Mouse (Mus musculus) limb, embryonic 13.5 days (tissue): Measurements from ENCODE around the gene Ankrd40. TPM values are rescaled to one million over a fixed set of nuclear protein-coding genes. Genes with fewer than 3 reads are reported as not detected.

Source experiments
- ATAC-seq: fragments of 200-750 bp; cut with Nextera tagmentation; 2 replicates; pipeline ENCODE4 v1.8.0; 2017; ENCODE audit warnings: low read depth, moderate number of reproducible peaks, moderate TSS enrichment; ENCODE audit not compliant: low FRiP score
- H3K27ac ChIP-seq: fragments of 300-500 bp; sonication (generic); 2 replicates; pipeline ENCODE4 v1.5.1; 2015; ENCODE audit warnings: inconsistent platforms, mild to moderate bottlenecking, moderate library complexity
- H3K27me3 ChIP-seq: fragments of 300-500 bp; sonication (generic); 2 replicates; pipeline ENCODE4 v1.6.1; 2015; ENCODE audit warnings: mild to moderate bottlenecking, inconsistent platforms
- H3K36me3 ChIP-seq: fragments of 300-500 bp; sonication (generic); 2 replicates; pipeline ENCODE4 v1.6.1; 2015; ENCODE audit warnings: inconsistent platforms, mild to moderate bottlenecking, moderate library complexity
- H3K4me1 ChIP-seq: fragments of 300-500 bp; sonication (generic); 2 replicates; pipeline ENCODE4 v1.6.1; 2015; ENCODE audit warnings: inconsistent platforms
- H3K4me2 ChIP-seq: fragments of 300-500 bp; sonication (generic); replicated peaks from 2 replicates; pipeline ENCODE4 v1.6.1; 2015; ENCODE audit warnings: inconsistent platforms, mild to moderate bottlenecking, moderate library complexity
- H3K4me3 ChIP-seq: fragments of 300-500 bp; sonication (generic); 2 replicates; pipeline ENCODE4 v1.5.1; 2015; ENCODE audit warnings: moderate library complexity, mild to moderate bottlenecking, inconsistent platforms
- H3K9ac ChIP-seq: fragments of 300-500 bp; sonication (generic); 2 replicates; pipeline ENCODE4 v1.6.1; 2015; ENCODE audit warnings: mild to moderate bottlenecking, inconsistent platforms
- H3K9me3 ChIP-seq: fragments of 300-500 bp; sonication (generic); 2 replicates; pipeline ENCODE4 v1.6.1; 2016; ENCODE audit warnings: inconsistent platforms
- WGBS: fragments of 180-500 bp; shearing (Covaris S2); methylation state at CpG from one replicate; pipeline ENCODE4 v1.1.7; 2015; 5-methylcytosine and 5-hydroxymethylcytosine counted together
- polyA plus RNA-seq: library from polyadenylated mRNA; unstranded; fragments of >200 nt; fragmentation: Nextera tagmentation; extraction: Ambion mirVana; gene quantifications from 2 replicates; pipeline ENCODE4 v1.2.1, GENCODE M21; 2015

Gene Ankrd40
- polyA plus RNA-seq = 17.0 and 18.8 TPM in 2 replicates

- no peaks in the 10 kb centered on the region for H3K27me3 ChIP-seq
- H3K9ac ChIP-seq = peak within 1 kb of the TSS; percentile 93
- H3K4me3 ChIP-seq = peak within 1 kb of the TSS; percentile 77
- ATAC-seq = peak; percentile 89
- H3K4me2 ChIP-seq = peak within 1 kb of the TSS; percentile 70
- H3K36me3 ChIP-seq = peaks cover 3% of the 10 kb centered on the region; the same call in 1 of the 2 replicates
- under 1% methylated on average over 70 of the region's 78 CpGs for WGBS
- peaks cover 27% of the 10 kb centered on the region for H3K4me1 ChIP-seq
- H3K27ac ChIP-seq = peak within 1 kb of the TSS; percentile 98
- H3K9me3 ChIP-seq = no peaks in the 10 kb centered on the region
Measured at GRCm38 (mm10) chr11:94327693-94328643, at the start of gene Ankrd40. Gene Ankrd40, plus strand, starts transcription at chr11:94328001.

- no peak within 1 kb of the TSS for H3K4me3 ChIP-seq
- peaks cover 25% of the 10 kb centered on the region for H3K4me1 ChIP-seq
- no peak for ATAC-seq
- 82% methylated on average over 11 of the region's 11 CpGs for WGBS
- no peaks in the 10 kb centered on the region for H3K27me3 ChIP-seq
- no peak within 1 kb of the TSS; the same call in 1 of the 2 replicates for H3K27ac ChIP-seq
- no peak within 1 kb of the TSS for H3K4me2 ChIP-seq
- no peaks in the 10 kb centered on the region for H3K9me3 ChIP-seq
- peaks cover 32% of the 10 kb centered on the region for H3K36me3 ChIP-seq
- no peak within 1 kb of the TSS for H3K9ac ChIP-seq
Measured at GRCm38 (mm10) chr11:94281199-94282181, 46.3 kb upstream of the Ankrd40 start, which contains the start of gene Gm21885. Gene Gm21885, plus strand, starts transcription at chr11:94281873.

GRCm38 (mm10) chr11:94282291-94282690, 45.5 kb upstream of the Ankrd40 start:
- H3K4me1 ChIP-seq = peaks cover 20% of the 10 kb centered on the region
- ATAC-seq = no peak
- no peak overlapping the region for H3K27ac ChIP-seq
- WGBS = 57% methylated on average over 5 of the region's 5 CpGs
- H3K27me3 ChIP-seq = no peaks in the 10 kb centered on the region
- H3K9ac ChIP-seq = no peak overlapping the region
- H3K4me2 ChIP-seq = no peak overlapping the region
- H3K9me3 ChIP-seq = no peaks in the 10 kb centered on the region
- no peak overlapping the region for H3K4me3 ChIP-seq
- peaks cover 39% of the 10 kb centered on the region for H3K36me3 ChIP-seq

- Histone ChIP-seq H3K36me3 (peaks cover 52% of the 10 kb centered on the region), H3K9me3 (no peaks in the 10 kb centered on the region), H3K4me3 (no peak overlapping the region), H3K4me2 (no peak overlapping the region), H3K4me1 (peaks cover 17% of the 10 kb centered on the region), H3K27ac (no peak overlapping the region), H3K27me3 (no peaks in the 10 kb centered on the region), H3K9ac (no peak overlapping the region)
- 90% methylated on average over 6 of the region's 6 CpGs for WGBS
- ATAC-seq = no peak
Measured at GRCm38 (mm10) chr11:94283536-94284099, 44.2 kb upstream of the Ankrd40 start.

GRCm38 (mm10) chr11:94285886-94286574, 41.8 kb upstream of the Ankrd40 start:
- Histone ChIP-seq H3K27me3 (no peaks in the 10 kb centered on the region), H3K9me3 (no peaks in the 10 kb centered on the region), H3K4me1 (peaks cover 3% of the 10 kb centered on the region; the same call in 1 of the 2 replicates), H3K9ac (no peak overlapping the region), H3K27ac (no peak overlapping the region), H3K36me3 (peaks cover 74% of the 10 kb centered on the region), H3K4me3 (no peak overlapping the region), H3K4me2 (no peak overlapping the region)
- WGBS = 87% methylated on average over 11 of the region's 11 CpGs
- ATAC-seq = no peak

GRCm38 (mm10) chr11:94287105-94287504, 40.7 kb upstream of the Ankrd40 start:
- no peak for ATAC-seq
- Histone ChIP-seq H3K27me3 (no peaks in the 10 kb centered on the region), H3K4me2 (no peak overlapping the region), H3K9me3 (no peaks in the 10 kb centered on the region), H3K27ac (no peak overlapping the region), H3K4me1 (no peaks in the 10 kb centered on the region), H3K4me3 (no peak overlapping the region), H3K9ac (no peak overlapping the region), H3K36me3 (peaks cover 82% of the 10 kb centered on the region)
- 93% methylated on average over 5 of the region's 5 CpGs for WGBS

GRCm38 (mm10) chr11:94290062-94290740, 37.6 kb upstream of the Ankrd40 start:
- H3K27ac ChIP-seq = no peak overlapping the region
- H3K36me3 ChIP-seq = peaks cover 88% of the 10 kb centered on the region
- no peak overlapping the region for H3K4me3 ChIP-seq
- no peaks in the 10 kb centered on the region for H3K27me3 ChIP-seq
- no peak for ATAC-seq
- no peak overlapping the region for H3K9ac ChIP-seq
- no peaks in the 10 kb centered on the region for H3K4me1 ChIP-seq
- 89% methylated on average over 10 of the region's 10 CpGs for WGBS
- no peaks in the 10 kb centered on the region for H3K9me3 ChIP-seq
- no peak overlapping the region for H3K4me2 ChIP-seq

- Histone ChIP-seq H3K9me3 (no peaks in the 10 kb centered on the region), H3K4me1 (no peaks in the 10 kb centered on the region), H3K4me3 (no peak overlapping the region), H3K9ac (no peak overlapping the region), H3K4me2 (no peak overlapping the region), H3K27ac (no peak overlapping the region), H3K27me3 (no peaks in the 10 kb centered on the region), H3K36me3 (peaks cover 86% of the 10 kb centered on the region)
- 87% methylated on average over 9 of the region's 9 CpGs for whole genome bisulfite sequencing
- ATAC-seq = no peak
Measured at GRCm38 (mm10) chr11:94294996-94295845, 32.6 kb upstream of the Ankrd40 start.

- peaks cover 9% of the 10 kb centered on the region; the same call in 1 of the 2 replicates for H3K36me3 ChIP-seq
- no peak for ATAC-seq
- WGBS = 89% methylated on average over 1 of the region's 1 CpGs
Measured at GRCm38 (mm10) chr11:94312733-94313132, 15.1 kb upstream of the Ankrd40 start.

GRCm38 (mm10) chr11:94314098-94314652, 13.6 kb upstream of the Ankrd40 start:
- no peak overlapping the region for H3K4me2 ChIP-seq
- no peak overlapping the region for H3K27ac ChIP-seq
- no peak overlapping the region for H3K9ac ChIP-seq
- peaks cover 41% of the 10 kb centered on the region for H3K4me1 ChIP-seq
- ATAC-seq = no peak
- H3K4me3 ChIP-seq = no peak overlapping the region
- 88% methylated on average over 2 of the region's 2 CpGs for WGBS
- peaks cover 9% of the 10 kb centered on the region for H3K36me3 ChIP-seq
- no peaks in the 10 kb centered on the region for H3K27me3 ChIP-seq
- no peaks in the 10 kb centered on the region for H3K9me3 ChIP-seq

More at GRCm38 (mm10) chr11:94312733-94313132, 15.1 kb upstream of the Ankrd40 start:
- Histone ChIP-seq H3K9me3 (no peaks in the 10 kb centered on the region), H3K4me1 (peaks cover 35% of the 10 kb centered on the region), H3K4me2 (no peak overlapping the region), H3K27ac (no peak overlapping the region), H3K9ac (no peak overlapping the region), H3K27me3 (no peaks in the 10 kb centered on the region), H3K4me3 (no peak overlapping the region)
